Mouse (Mus musculus) right cerebral cortex, postnatal 25 days (tissue): ENCODE data around the gene Pxmp4.

Experiments
- DNase-seq: peaks from one replicate; pipeline ENCODE4 v3.0.0; 2022

Pxmp4 gene

DNA sequence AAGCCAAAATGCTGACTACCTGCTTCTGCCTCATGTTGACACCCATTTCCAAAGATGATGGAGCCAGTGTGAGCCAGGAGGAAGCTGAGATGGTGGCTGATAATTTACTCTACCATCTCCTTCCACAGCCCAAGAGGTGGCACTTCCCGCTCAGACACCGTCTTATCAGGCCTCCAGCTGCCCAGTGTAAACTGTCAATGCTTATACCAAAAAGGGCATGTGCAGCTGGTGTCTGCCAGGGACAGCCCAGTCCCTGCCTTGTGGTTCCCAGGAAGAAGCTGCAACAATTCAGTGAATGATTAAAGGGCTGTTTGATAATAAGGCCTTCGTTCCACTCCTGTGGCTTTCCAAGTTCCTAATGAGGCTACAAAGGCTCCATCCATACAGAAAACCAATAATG lies 64.8 kb downstream of the Pxmp4 start:
- no peak for DNase-seq

DNA sequence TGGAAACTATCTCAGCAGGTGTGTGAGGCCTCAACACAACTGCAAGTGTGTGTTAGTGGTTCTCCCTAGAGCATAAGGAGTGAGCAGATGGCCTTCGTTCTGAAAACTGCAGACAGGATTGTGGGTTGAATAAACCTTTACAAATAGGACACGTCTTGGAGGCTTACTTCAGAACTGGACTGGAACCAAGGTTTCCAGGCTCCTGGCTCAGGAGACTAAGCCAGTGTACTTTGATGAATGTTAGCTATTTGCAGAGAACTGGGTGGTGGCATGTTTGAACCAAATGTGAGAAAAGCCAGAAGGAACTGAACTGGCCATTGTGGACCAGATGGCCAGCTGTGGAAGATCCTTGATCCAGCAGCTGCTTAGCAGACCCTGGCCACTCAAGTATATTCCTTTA lies 65.2 kb downstream of the Pxmp4 start:
- DNase-seq = peak; percentile 71
